Mouse (Mus musculus) cerebellum, adult 2 months (tissue): Measurements from ENCODE around the gene Plekhg4.

Source experiments
- CTCF ChIP-seq: fragments of 200-500 bp; IDR thresholded peaks from 2 replicates; pipeline ENCODE4 v1.5.1; 2011; ENCODE audit warnings: low read depth, mild to moderate bottlenecking, control low read depth, low read length, moderate library complexity, borderline replicate concordance; ENCODE audit not compliant: insufficient read depth
- POLR2A ChIP-seq: fragments of 200-500 bp; IDR thresholded peaks from 2 replicates; pipeline ENCODE4 v1.6.1; 2011; ENCODE audit warnings: low read length, control low read depth, borderline replicate concordance; ENCODE audit not compliant: insufficient read depth

- no peak for TF ChIP-seq CTCF
- TF ChIP-seq POLR2A, result no peak
These were observed 14.1 kb downstream of the Plekhg4 start for GRCm38 (mm10) chr8:105387151-105387550.
